Mouse (Mus musculus) heart, adult 8-10 months (tissue): ENCODE measurements around the gene Samd4. TPM values are rescaled to one million over a fixed set of nuclear protein-coding genes. Genes with fewer than 3 reads are reported as not detected.
A peak's percentile ranks its signal among the peaks of the same experiment; 100 is the strongest.

Experiments
- DNase-seq: peaks from one replicate; pipeline ENCODE4 v3.0.0; 2022; ENCODE audit warnings: low spot score
- total RNA-seq, 4 experiments: library from RNA; stranded (reverse); gene quantifications; 2 replicates each; pipeline ENCODE4 v1.2.4; 2022

The Samd4 gene
- total RNA-seq, 4 experiments from 2014 or later, result 60.6 to 71.1 (median 65.1) TPM

- DNase-seq, result no peak
These were observed 191.5 kb downstream of the Samd4 start for GRCm38 (mm10) chr14:47074045-47074666.

- no peak for DNase-seq
These were observed 192.5 kb downstream of the Samd4 start for GRCm38 (mm10) chr14:47075010-47075677.

- DNase-seq, result no peak
These were observed 193.2 kb downstream of the Samd4 start for GRCm38 (mm10) chr14:47075856-47076255.

- no peak for DNase-seq
These were observed 194.4 kb downstream of the Samd4 start for GRCm38 (mm10) chr14:47076956-47077575.

GRCm38 (mm10) chr14:47077576-47077970, 194.9 kb downstream of the Samd4 start:
- DNase-seq, result no peak

- DNase-seq, result no peak
These were observed 197.3 kb downstream of the Samd4 start for GRCm38 (mm10) chr14:47079911-47080310.

GRCm38 (mm10) chr14:47083311-47083710, 200.7 kb downstream of the Samd4 start:
- no peak for DNase-seq

GRCm38 (mm10) chr14:47083838-47084237, 201.2 kb downstream of the Samd4 start:
- no peak for DNase-seq

- DNase-seq, result no peak
These were observed 202.0 kb downstream of the Samd4 start for GRCm38 (mm10) chr14:47084686-47085085.

- DNase-seq, result no peak
These were observed 203.5 kb downstream of the Samd4 start for GRCm38 (mm10) chr14:47086123-47086522.

GRCm38 (mm10) chr14:47086743-47087142, 204.1 kb downstream of the Samd4 start:
- peak; percentile 66 for DNase-seq

GRCm38 (mm10) chr14:47087182-47087581, 204.5 kb downstream of the Samd4 start:
- peak; percentile 80 for DNase-seq

GRCm38 (mm10) chr14:47087669-47088250, 205.1 kb downstream of the Samd4 start:
- no peak for DNase-seq

GRCm38 (mm10) chr14:47088339-47088738, 205.7 kb downstream of the Samd4 start:
- no peak for DNase-seq

- DNase-seq, result peak; percentile 34
These were observed 206.5 kb downstream of the Samd4 start for GRCm38 (mm10) chr14:47089153-47089552.

GRCm38 (mm10) chr14:47091908-47092307, 209.3 kb downstream of the Samd4 start:
- DNase-seq, result no peak

GRCm38 (mm10) chr14:47093355-47093792, 210.7 kb downstream of the Samd4 start:
- no peak for DNase-seq

- DNase-seq, result no peak
These were observed 212.4 kb downstream of the Samd4 start for GRCm38 (mm10) chr14:47095036-47095435.

GRCm38 (mm10) chr14:47096357-47096756, 213.7 kb downstream of the Samd4 start:
- peak; percentile 54 for DNase-seq

GRCm38 (mm10) chr14:47104246-47105173, 221.9 kb downstream of the Samd4 start:
- DNase-seq, result no peak

- no peak for DNase-seq
These were observed 222.5 kb downstream of the Samd4 start for GRCm38 (mm10) chr14:47105174-47105557.
